Mouse (Mus musculus) kidney, postnatal 0 days (tissue): ENCODE data around the gene Stpg1. TPM values are rescaled to one million over a fixed set of nuclear protein-coding genes. Genes with fewer than 3 reads are reported as not detected.

Experiments
- ATAC-seq: fragments of 200-750 bp; cut with Nextera tagmentation; replicated peaks from 2 replicates; pipeline ENCODE4 v1.8.0; 2017; ENCODE audit warnings: low read depth, moderate number of reproducible peaks, moderate TSS enrichment, moderate library complexity; ENCODE audit not compliant: low FRiP score
- DNase-seq: peaks from one replicate; pipeline ENCODE4 v3.0.0-alpha.2; 2016; ENCODE audit warnings: low spot score
- H3K27ac ChIP-seq: fragments of 300-500 bp; sonication (generic); 2 replicates; pipeline ENCODE4 v1.5.1; 2014; ENCODE audit warnings: mild to moderate bottlenecking
- H3K27me3 ChIP-seq: fragments of 300-500 bp; sonication (generic); 2 replicates; pipeline ENCODE4 v1.6.1; 2014; ENCODE audit warnings: low read length, mixed read lengths; ENCODE audit not compliant: insufficient read depth
- H3K36me3 ChIP-seq: fragments of 300-500 bp; sonication (generic); 2 replicates; pipeline ENCODE4 v1.6.1; 2014; ENCODE audit warnings: low read length, mixed read lengths; ENCODE audit not compliant: insufficient read depth
- H3K4me1 ChIP-seq: fragments of 300-500 bp; sonication (generic); replicated peaks from 2 replicates; pipeline ENCODE4 v1.6.1; 2014; ENCODE audit warnings: antibody characterized with exemption, low read length, mixed read lengths; ENCODE audit not compliant: insufficient read depth
- H3K4me2 ChIP-seq: fragments of 300-500 bp; sonication (generic); 2 replicates; pipeline ENCODE4 v1.6.1; 2014; ENCODE audit warnings: mild to moderate bottlenecking, low read length, moderate library complexity, mixed read lengths
- H3K4me3 ChIP-seq: fragments of 300-500 bp; sonication (generic); replicated peaks from 2 replicates; pipeline ENCODE4 v1.5.1; 2014; ENCODE audit warnings: low read depth, low read length
- H3K9ac ChIP-seq: fragments of 300-500 bp; sonication (generic); 2 replicates; pipeline ENCODE4 v1.6.1; 2014; ENCODE audit warnings: low read depth, low read length
- H3K9me3 ChIP-seq: fragments of 300-500 bp; sonication (generic); replicated peaks from 2 replicates; pipeline ENCODE4 v1.6.1; 2016; ENCODE audit warnings: low read length, inconsistent platforms, mixed read lengths
- CTCF ChIP-seq: IDR thresholded peaks from 2 replicates; pipeline ENCODE4 v1.5.1; 2016; ENCODE audit warnings: antibody characterized with exemption, low read depth, mild to moderate bottlenecking, moderate library complexity
- WGBS: fragments of 180-500 bp; shearing (Covaris S2); extraction: QIAGEN DNeasy Blood & Tissue Kit; methylation state at CpG from one replicate; pipeline ENCODE4 v1.1.7; 2014; 5-methylcytosine and 5-hydroxymethylcytosine counted together
- polyA plus RNA-seq: library from polyadenylated mRNA; unstranded; fragments of >200 nt; fragmentation: Nextera tagmentation; extraction: Ambion mirVana; gene quantifications from 2 replicates; pipeline ENCODE4 v1.2.1, GENCODE M21; 2015

Stpg1 gene
- polyA plus RNA-seq, 1 experiment from 2014 or later: 0.42 TPM

- Histone ChIP-seq H3K36me3 (no peaks in the 10 kb centered on the region), H3K4me2 (no peak overlapping the region), H3K9me3 (peaks cover 6% of the 10 kb centered on the region), H3K4me1 (peaks cover under 1% of the 10 kb centered on the region; the same call in 1 of the 2 replicates), H3K4me3 (no peak overlapping the region), H3K27me3 (no peaks in the 10 kb centered on the region), H3K27ac (no peak overlapping the region), H3K9ac (no peak overlapping the region)
- TF ChIP-seq CTCF: no peak
- 87% methylated on average over 9 of the region's 9 CpGs for whole genome bisulfite sequencing
- ATAC-seq (no peak), DNase-seq (no peak)
Observed at GRCm38 (mm10) chr4:135531236-135531635, 36.6 kb downstream of the Stpg1 start.

DNA sequence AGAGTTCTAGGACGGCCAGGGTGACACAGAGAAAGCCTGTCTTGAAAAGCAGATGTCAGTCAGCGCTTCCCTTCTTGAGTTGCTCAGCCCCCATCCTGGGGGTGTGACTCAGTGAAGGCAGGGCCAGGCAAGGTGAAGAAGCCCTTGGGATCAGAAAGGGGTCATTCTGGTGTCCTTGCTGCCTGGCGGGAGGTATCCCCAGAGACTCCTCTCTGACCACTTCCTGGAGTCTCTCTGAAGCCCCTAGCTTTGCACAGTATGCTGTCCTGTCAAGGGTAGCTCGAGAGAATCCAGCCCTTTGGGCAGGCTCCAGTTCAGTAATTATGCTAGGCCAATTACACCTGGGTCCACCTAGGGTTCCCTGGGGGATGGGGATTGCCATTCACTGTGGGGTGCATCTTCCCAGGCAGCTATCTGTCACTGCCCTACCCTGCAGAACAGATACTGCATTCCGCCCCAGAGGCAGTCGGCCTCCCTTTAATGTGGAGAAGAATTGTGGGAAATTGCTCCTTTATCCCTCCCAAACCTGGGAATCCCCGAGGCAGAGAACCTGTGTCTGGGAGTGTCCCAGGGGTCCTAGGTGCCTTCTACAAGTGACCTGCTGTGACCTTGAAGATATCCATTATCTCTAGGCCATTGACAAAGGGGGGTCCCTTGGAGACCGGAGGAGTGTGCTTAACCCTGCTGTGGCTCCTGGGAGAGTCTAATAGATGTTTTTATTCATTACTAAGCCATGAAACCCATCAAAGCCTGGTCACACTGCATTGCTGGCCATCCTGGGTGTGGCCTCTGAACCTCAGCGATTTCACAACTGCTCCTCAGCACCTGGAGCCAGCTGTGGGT, 37.4 kb downstream of the Stpg1 start:
- DNase-seq (no peak), ATAC-seq (no peak; the same call in 1 of the 2 replicates)
- Histone ChIP-seq H3K27ac (no peak overlapping the region), H3K9me3 (peaks cover 6% of the 10 kb centered on the region), H3K4me2 (no peak overlapping the region), H3K9ac (no peak overlapping the region), H3K4me3 (no peak overlapping the region), H3K27me3 (no peaks in the 10 kb centered on the region), H3K4me1 (no peaks in the 10 kb centered on the region), H3K36me3 (no peaks in the 10 kb centered on the region)
- no peak for TF ChIP-seq CTCF
- WGBS: 55% methylated on average over 9 of the region's 9 CpGs

DNA sequence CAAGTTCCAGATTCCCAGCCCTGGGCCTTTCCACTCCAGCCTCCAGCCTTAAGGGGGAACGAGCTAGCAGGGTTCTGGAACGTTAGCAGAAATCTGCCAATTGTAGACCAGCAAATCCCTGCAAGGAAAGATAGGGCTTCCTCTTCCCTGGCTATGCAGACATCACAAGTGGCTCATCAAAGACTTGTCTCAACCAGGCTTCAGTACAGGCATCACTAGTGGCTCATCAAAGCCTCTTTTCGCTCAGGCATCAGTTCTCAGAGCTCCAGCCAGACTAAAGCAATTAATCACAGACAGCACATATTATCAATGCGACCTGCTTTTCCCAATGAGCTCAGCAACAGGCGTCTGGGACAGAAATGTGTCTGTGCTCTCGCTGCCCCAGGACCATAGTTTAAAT, 38.4 kb downstream of the Stpg1 start:
- Histone ChIP-seq H3K4me1 (no peaks in the 10 kb centered on the region), H3K27me3 (no peaks in the 10 kb centered on the region), H3K36me3 (no peaks in the 10 kb centered on the region), H3K9ac (no peak overlapping the region), H3K27ac (no peak overlapping the region), H3K4me3 (no peak overlapping the region), H3K4me2 (no peak overlapping the region), H3K9me3 (peaks cover 6% of the 10 kb centered on the region)
- ATAC-seq: no peak
- no peak for DNase-seq
- 79% methylated on average over 6 of the region's 6 CpGs for WGBS
- no peak for TF ChIP-seq CTCF

DNA sequence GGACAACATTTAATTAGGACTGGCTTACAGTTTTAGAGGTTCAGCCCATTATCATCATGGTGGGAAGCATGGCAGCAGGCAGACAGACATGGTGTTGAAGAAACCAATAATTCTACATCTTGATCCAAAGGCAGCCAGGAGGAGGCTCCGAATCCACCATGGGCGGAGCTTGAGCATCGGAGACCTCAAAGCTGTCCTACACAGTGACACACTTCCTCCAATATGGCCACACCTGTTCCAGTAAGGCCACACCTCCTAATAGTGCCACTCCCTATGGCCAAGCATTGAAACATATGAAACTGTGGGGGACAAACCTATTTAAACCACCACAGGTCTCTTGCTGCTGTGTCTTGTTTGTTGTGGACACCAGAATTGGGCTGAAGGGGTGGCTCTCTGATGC, 40.4 kb downstream of the Stpg1 start:
- H3K27ac ChIP-seq: no peak overlapping the region
- 97% methylated on average over 3 of the region's 3 CpGs for WGBS
- H3K9ac ChIP-seq: no peak overlapping the region
- DNase-seq (no peak), ATAC-seq (no peak)
- H3K36me3 ChIP-seq: no peaks in the 10 kb centered on the region
- peaks cover 6% of the 10 kb centered on the region for H3K9me3 ChIP-seq
- H3K4me2 ChIP-seq: no peak overlapping the region
- no peaks in the 10 kb centered on the region for H3K27me3 ChIP-seq
- no peak for TF ChIP-seq CTCF
- no peak overlapping the region for H3K4me3 ChIP-seq
- no peaks in the 10 kb centered on the region for H3K4me1 ChIP-seq

DNA sequence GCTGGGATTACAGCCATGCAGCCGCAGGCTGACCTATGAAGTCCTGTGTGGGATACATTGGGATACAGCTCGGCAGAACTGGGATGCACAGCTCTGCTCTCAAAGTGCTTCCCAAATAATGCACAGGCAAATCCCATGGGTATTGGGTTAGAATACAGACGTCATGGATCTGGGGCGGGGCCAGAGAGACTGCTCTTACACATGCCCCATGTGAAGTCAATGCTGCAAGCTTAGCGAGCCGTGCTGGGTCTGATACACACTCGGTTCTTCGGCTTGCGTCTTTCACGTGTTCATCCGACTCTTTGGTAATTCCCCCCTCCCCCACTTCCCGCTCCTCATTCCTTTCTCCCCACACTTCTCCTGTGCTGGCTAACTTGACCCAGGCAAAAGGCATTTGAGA, 44.5 kb downstream of the Stpg1 start:
- Histone ChIP-seq H3K9me3 (no peaks in the 10 kb centered on the region), H3K9ac (no peak overlapping the region), H3K27me3 (no peaks in the 10 kb centered on the region), H3K27ac (no peak overlapping the region), H3K4me2 (no peak overlapping the region), H3K36me3 (no peaks in the 10 kb centered on the region), H3K4me3 (no peak overlapping the region), H3K4me1 (no peaks in the 10 kb centered on the region)
- DNase-seq: no peak
- WGBS: 83% methylated on average over 12 of the region's 12 CpGs
- TF ChIP-seq CTCF: no peak
- no peak for ATAC-seq

GRCm38 (mm10) chr4:135540057-135540456, 45.5 kb downstream of the Stpg1 start:
- H3K27ac ChIP-seq: no peak overlapping the region
- H3K36me3 ChIP-seq: no peaks in the 10 kb centered on the region
- H3K4me3 ChIP-seq: no peak overlapping the region
- no peaks in the 10 kb centered on the region for H3K9me3 ChIP-seq
- DNase-seq (no peak), ATAC-seq (no peak)
- no peak overlapping the region for H3K9ac ChIP-seq
- H3K27me3 ChIP-seq: no peaks in the 10 kb centered on the region
- TF ChIP-seq CTCF: no peak
- no peak overlapping the region for H3K4me2 ChIP-seq
- 75% methylated on average over 9 of the region's 9 CpGs for WGBS
- peaks cover 1% of the 10 kb centered on the region; the same call in 1 of the 2 replicates for H3K4me1 ChIP-seq
